Mouse (Mus musculus) stomach, embryonic 14.5 days (tissue): ENCODE data around the gene Tnk1. TPM values are rescaled to one million over a fixed set of nuclear protein-coding genes. Genes with fewer than 3 reads are reported as not detected.
A peak's percentile ranks its signal among the peaks of the same experiment; 100 is the strongest.

ENCODE experiments used
- ATAC-seq: fragments of 200-750 bp; cut with Nextera tagmentation; 2 replicates; pipeline ENCODE4 v1.8.0; 2017; ENCODE audit warnings: low read depth, moderate TSS enrichment; ENCODE audit not compliant: insufficient number of reproducible peaks, insufficient read depth, low FRiP score
- H3K27ac ChIP-seq: fragments of 300-500 bp; sonication (generic); 2 replicates; pipeline ENCODE4 v1.5.1; 2014; ENCODE audit warnings: mild to moderate bottlenecking, low read length, moderate library complexity, mixed read lengths
- H3K27me3 ChIP-seq: fragments of 300-500 bp; sonication (generic); 2 replicates; pipeline ENCODE4 v1.6.1; 2014; ENCODE audit warnings: low read length, control low read depth, mixed read lengths; ENCODE audit not compliant: control insufficient read depth, insufficient read depth
- H3K36me3 ChIP-seq: fragments of 300-500 bp; sonication (generic); 2 replicates; pipeline ENCODE4 v1.6.1; 2014; ENCODE audit warnings: mild to moderate bottlenecking, control low read depth, low read length, moderate library complexity, mixed read lengths; ENCODE audit not compliant: control insufficient read depth, insufficient read depth
- H3K4me1 ChIP-seq: fragments of 300-500 bp; sonication (generic); 2 replicates; pipeline ENCODE4 v1.6.1; 2014; ENCODE audit warnings: low read length, control low read depth, mixed read lengths; ENCODE audit not compliant: control insufficient read depth, insufficient read depth
- H3K4me2 ChIP-seq: fragments of 300-500 bp; sonication (generic); replicated peaks from 2 replicates; pipeline ENCODE4 v1.6.1; 2014; ENCODE audit warnings: low read depth, low read length, control low read depth
- H3K4me3 ChIP-seq: fragments of 300-500 bp; sonication (generic); 2 replicates; pipeline ENCODE4 v1.5.1; 2014; ENCODE audit warnings: low read depth, low read length, control low read depth
- H3K9ac ChIP-seq: fragments of 300-500 bp; sonication (generic); replicated peaks from 2 replicates; pipeline ENCODE4 v1.6.1; 2014; ENCODE audit warnings: low read depth, mild to moderate bottlenecking, control low read depth, low read length, moderate library complexity, mixed read lengths
- H3K9me3 ChIP-seq: fragments of 300-500 bp; sonication (generic); 2 replicates; pipeline ENCODE4 v1.6.1; 2016; ENCODE audit warnings: low read depth, low read length, control low read depth; ENCODE audit not compliant: control insufficient read depth
- WGBS: fragments of 180-500 bp; shearing (Covaris S2); extraction: QIAGEN DNeasy Blood & Tissue Kit; methylation state at CpG from one replicate; pipeline ENCODE4 v1.1.7; 2014; 5-methylcytosine and 5-hydroxymethylcytosine counted together
- microRNA-seq: library from miRNA; unstranded; fragments of <30 nt; microRNA quantifications from one replicate; pipeline ENCODE4, GENCODE M21; 2016
- polyA plus RNA-seq: library from polyadenylated mRNA; unstranded; fragments of >200 nt; fragmentation: Nextera tagmentation; extraction: Ambion mirVana; gene quantifications from 2 replicates; pipeline ENCODE4 v1.2.1, GENCODE M21; 2014

Tnk1 gene
- polyA plus RNA-seq, 1 experiment from 2014 or later, result 11.1 TPM

GRCm38 (mm10) chr11:69801379-69801977, 57.1 kb downstream of the Tnk1 start, which contains the start of gene Fgf11:
Gene Fgf11 (minus strand): TSS chr11:69801857.
- WGBS, result under 1% methylated on average over 33 of the region's 33 CpGs
- Histone ChIP-seq H3K9ac (peak within 1 kb of the TSS; percentile 54), H3K27me3 (peaks cover 3% of the 10 kb centered on the region; the same call in 1 of the 2 replicates), H3K4me1 (peaks cover 47% of the 10 kb centered on the region), H3K4me2 (peak within 1 kb of the TSS; percentile 99), H3K9me3 (no peaks in the 10 kb centered on the region), H3K36me3 (no peaks in the 10 kb centered on the region), H3K27ac (peak within 1 kb of the TSS; percentile 35), H3K4me3 (peak within 1 kb of the TSS; percentile 57)
- ATAC-seq, result no peak

Small RNA genes within 50 kb of the gene (microRNA-seq; reads per million reads assigned to microRNA genes)
- gene Mir6924, result not detected

Other genes starting within 250 kb of the Tnk1 start
- gene Shbg, start 240.8 kb downstream of the Tnk1 start, polyA plus RNA-seq, result not detected in 2 replicates
- gene Sat2, start 236.7 kb downstream of the Tnk1 start, polyA plus RNA-seq, result 17.5 and 18.7 TPM in 2 replicates
- gene Fxr2, start 225.7 kb downstream of the Tnk1 start, polyA plus RNA-seq, result 20.9 and 26.0 TPM in 2 replicates
- gene Sox15, start 203.4 kb downstream of the Tnk1 start, polyA plus RNA-seq, result 4.1 and 4.7 TPM in 2 replicates
- gene Mpdu1, start 196.1 kb downstream of the Tnk1 start, polyA plus RNA-seq, result 49.9 and 50.2 TPM in 2 replicates
- 12.5 and 16.4 TPM in 2 replicates for gene Cd68, start 192.6 kb downstream of the Tnk1 start, polyA plus RNA-seq
- gene Eif4a1, start 186.3 kb downstream of the Tnk1 start, polyA plus RNA-seq, result 654 and 666 TPM in 2 replicates
- 88.1 and 102 TPM in 2 replicates for gene Senp3, start 176.6 kb downstream of the Tnk1 start, polyA plus RNA-seq
- 0.67 TPM in 1 of 2 replicates, not detected in the other for gene Tnfsf13, start 172.9 kb downstream of the Tnk1 start, polyA plus RNA-seq
- 9.9 and 11.7 TPM in 2 replicates for gene Tnfsf12, start 162.9 kb downstream of the Tnk1 start, polyA plus RNA-seq
- gene Tnfsfm13, start 162.6 kb downstream of the Tnk1 start, polyA plus RNA-seq, result 5.5 TPM in 2 replicates
- 39.3 and 43.6 TPM in 2 replicates for gene Polr2a, start 100.1 kb downstream of the Tnk1 start, polyA plus RNA-seq
- gene Slc35g3, start 96.8 kb downstream of the Tnk1 start, polyA plus RNA-seq, result not detected in 2 replicates
- gene Zbtb4, start 92.8 kb downstream of the Tnk1 start, polyA plus RNA-seq, result 3.9 and 4.0 TPM in 2 replicates
- gene Chrnb1, start 62.8 kb downstream of the Tnk1 start, polyA plus RNA-seq, result 6.7 and 7.5 TPM in 2 replicates
- gene Fgf11, start 56.9 kb downstream of the Tnk1 start, polyA plus RNA-seq, result 2.1 and 3.6 TPM in 2 replicates
- 12.2 and 15.0 TPM in 2 replicates for gene Tmem102, start 53.1 kb downstream of the Tnk1 start, polyA plus RNA-seq
- gene Gm39566, start 43.4 kb downstream of the Tnk1 start, polyA plus RNA-seq, result not detected in 2 replicates
- gene Spem2, start 40.3 kb downstream of the Tnk1 start, polyA plus RNA-seq, result not detected in 2 replicates
- 0.41 TPM in 1 of 2 replicates, not detected in the other for gene Spem1, start 36.5 kb downstream of the Tnk1 start, polyA plus RNA-seq
- 10.6 and 11.9 TPM in 2 replicates for gene Nlgn2, start 20.9 kb downstream of the Tnk1 start, polyA plus RNA-seq
- gene Tmem256, start 20.2 kb downstream of the Tnk1 start, polyA plus RNA-seq, result 433 and 495 TPM in 2 replicates
- 102 and 110 TPM in 2 replicates for gene Plscr3, start 12.4 kb downstream of the Tnk1 start, polyA plus RNA-seq
- not detected in 2 replicates for gene Tmem95, start 19.3 kb upstream of the Tnk1 start, polyA plus RNA-seq
- gene Kctd11, start 22.7 kb upstream of the Tnk1 start, polyA plus RNA-seq, result 5.0 and 5.3 TPM in 2 replicates
- gene Acap1, start 36.8 kb upstream of the Tnk1 start, polyA plus RNA-seq, result 3.5 and 4.0 TPM in 2 replicates
- 8.5 and 10.4 TPM in 2 replicates for gene 2810408A11Rik, start 42.3 kb upstream of the Tnk1 start, polyA plus RNA-seq
- gene Neurl4, start 42.3 kb upstream of the Tnk1 start, polyA plus RNA-seq, result 12.6 and 12.7 TPM in 2 replicates
- gene Gps2, start 55.2 kb upstream of the Tnk1 start, polyA plus RNA-seq, result 71.3 and 80.0 TPM in 2 replicates
- 1,510 and 1,553 TPM in 2 replicates for gene Eif5a, start 63.2 kb upstream of the Tnk1 start, polyA plus RNA-seq
- gene Ybx2, start 77.1 kb upstream of the Tnk1 start, polyA plus RNA-seq, result 6.6 and 8.9 TPM in 2 replicates
- 31.3 and 31.5 TPM in 2 replicates for gene Slc2a4, start 89.5 kb upstream of the Tnk1 start, polyA plus RNA-seq
- gene Cldn7, start 106.0 kb upstream of the Tnk1 start, polyA plus RNA-seq, result 196 and 205 TPM in 2 replicates
- 27.2 and 29.5 TPM in 2 replicates for gene Ctdnep1, start 122.4 kb upstream of the Tnk1 start, polyA plus RNA-seq
- gene Elp5, start 123.8 kb upstream of the Tnk1 start, polyA plus RNA-seq, result 104 and 111 TPM in 2 replicates
- gene Gabarap, start 132.4 kb upstream of the Tnk1 start, polyA plus RNA-seq, result 496 and 523 TPM in 2 replicates
- gene Phf23, start 137.0 kb upstream of the Tnk1 start, polyA plus RNA-seq, result 40.2 and 47.9 TPM in 2 replicates
- gene Dvl2, start 141.9 kb upstream of the Tnk1 start, polyA plus RNA-seq, result 29.0 and 29.9 TPM in 2 replicates
- gene Acadvl, start 156.7 kb upstream of the Tnk1 start, polyA plus RNA-seq, result 61.3 and 62.7 TPM in 2 replicates
- 12.4 and 13.8 TPM in 2 replicates for gene Dlg4, start 158.2 kb upstream of the Tnk1 start, polyA plus RNA-seq
- gene Asgr1, start 195.4 kb upstream of the Tnk1 start, polyA plus RNA-seq, result not detected in 2 replicates
- gene Asgr2, start 233.9 kb upstream of the Tnk1 start, polyA plus RNA-seq, result 0.54 TPM in 1 of 2 replicates, not detected in the other